Mouse (Mus musculus) activated CD4-positive, CD25-positive, alpha-beta regulatory T cell, adult 4 months (primary cell): ENCODE measurements around the gene Mybpc2. TPM values are rescaled to one million over a fixed set of nuclear protein-coding genes. Genes with fewer than 3 reads are reported as not detected.
A peak's percentile ranks its signal among the peaks of the same experiment; 100 is the strongest.

Experiments
- ATAC-seq: one replicate; pipeline ENCODE4 v1.8.0; 2017
- polyA plus RNA-seq, 2 experiments: library from polyadenylated mRNA; unstranded; fragments of 100-300 nt; shearing (Covaris generic); gene quantifications; one replicate each; pipeline ENCODE4 v1.2.1; 2017

Gene Mybpc2
- not detected for polyA plus RNA-seq

- no peak for ATAC-seq
These were observed at the start of gene Mybpc2 for GRCm38 (mm10) chr7:44524502-44524901. TSS of gene Mybpc2 (minus strand) at chr7:44524656.

GRCm38 (mm10) chr7:44572956-44573484, 48.6 kb upstream of the Mybpc2 start:
- ATAC-seq = no peak

- no peak for ATAC-seq
These were observed 47.8 kb upstream of the Mybpc2 start, which contains the start of gene Napsa for GRCm38 (mm10) chr7:44572213-44572701. TSS of gene Napsa (plus strand) at chr7:44572380.

- no peak for ATAC-seq
These were observed 47.4 kb upstream of the Mybpc2 start for GRCm38 (mm10) chr7:44571811-44572210.

- no peak for ATAC-seq
These were observed 46.5 kb upstream of the Mybpc2 start for GRCm38 (mm10) chr7:44570989-44571388.

- no peak for ATAC-seq
These were observed 44.3 kb upstream of the Mybpc2 start for GRCm38 (mm10) chr7:44568803-44569202.

GRCm38 (mm10) chr7:44565414-44565813, 41.0 kb upstream of the Mybpc2 start:
- no peak for ATAC-seq

- ATAC-seq = no peak
These were observed 40.0 kb upstream of the Mybpc2 start for GRCm38 (mm10) chr7:44564486-44564885.

- ATAC-seq = no peak
These were observed 38.8 kb upstream of the Mybpc2 start for GRCm38 (mm10) chr7:44563284-44563683.

- peak; percentile 59 for ATAC-seq
These were observed 36.3 kb upstream of the Mybpc2 start for GRCm38 (mm10) chr7:44560435-44561400.

- ATAC-seq = no peak
These were observed 33.2 kb upstream of the Mybpc2 start for GRCm38 (mm10) chr7:44557629-44558028.

GRCm38 (mm10) chr7:44553826-44554225, 29.4 kb upstream of the Mybpc2 start, which contains the start of gene Nr1h2:
TSS of gene Nr1h2 (minus strand) at chr7:44553951.
- ATAC-seq = peak; percentile 84

GRCm38 (mm10) chr7:44553196-44553764, 28.8 kb upstream of the Mybpc2 start:
- peak; percentile 15 for ATAC-seq

GRCm38 (mm10) chr7:44552141-44552908, 27.9 kb upstream of the Mybpc2 start:
- no peak for ATAC-seq

- no peak for ATAC-seq
These were observed 27.3 kb upstream of the Mybpc2 start for GRCm38 (mm10) chr7:44551731-44552130.

GRCm38 (mm10) chr7:44551301-44551700, 26.8 kb upstream of the Mybpc2 start:
- no peak for ATAC-seq

- no peak for ATAC-seq
These were observed 25.9 kb upstream of the Mybpc2 start for GRCm38 (mm10) chr7:44550409-44550678.

- ATAC-seq = no peak
These were observed 25.4 kb upstream of the Mybpc2 start for GRCm38 (mm10) chr7:44549621-44550408.

GRCm38 (mm10) chr7:44548497-44549087, 24.1 kb upstream of the Mybpc2 start, which contains the start of gene Pold1:
TSS of gene Pold1 (minus strand) at chr7:44548849.
- ATAC-seq = peak; percentile 90

- no peak for ATAC-seq
These were observed 23.3 kb upstream of the Mybpc2 start for GRCm38 (mm10) chr7:44547725-44548124.

- no peak for ATAC-seq
These were observed 22.6 kb upstream of the Mybpc2 start for GRCm38 (mm10) chr7:44547041-44547440.
